Mouse (Mus musculus) hindbrain, embryonic 14.5 days (tissue): Measurements from ENCODE around the gene Wnt11. TPM values are rescaled to one million over a fixed set of nuclear protein-coding genes. Genes with fewer than 3 reads are reported as not detected.

Source experiments
- ATAC-seq: fragments of 200-750 bp; cut with Nextera tagmentation; 2 replicates; pipeline ENCODE4 v1.8.0; 2017; ENCODE audit warnings: moderate number of reproducible peaks, mild to moderate bottlenecking, moderate TSS enrichment, moderate library complexity; ENCODE audit not compliant: low FRiP score
- DNase-seq: peaks from one replicate; pipeline ENCODE4 v3.0.0-alpha.2; 2015; ENCODE audit warnings: low spot score
- H3K27ac ChIP-seq: fragments of 300-500 bp; sonication (generic); 2 replicates; pipeline ENCODE4 v1.5.1; 2014; ENCODE audit warnings: mild to moderate bottlenecking, moderate library complexity
- H3K27me3 ChIP-seq: fragments of 300-500 bp; sonication (generic); 2 replicates; pipeline ENCODE4 v1.6.1; 2014; ENCODE audit warnings: mild to moderate bottlenecking, low read length, mixed read lengths; ENCODE audit not compliant: control insufficient read depth, insufficient read depth
- H3K36me3 ChIP-seq: fragments of 300-500 bp; sonication (generic); replicated peaks from 2 replicates; pipeline ENCODE4 v1.6.1; 2014; ENCODE audit not compliant: control insufficient read depth, insufficient read depth
- H3K4me1 ChIP-seq: fragments of 300-500 bp; sonication (generic); replicated peaks from 2 replicates; pipeline ENCODE4 v1.6.1; 2014; ENCODE audit warnings: antibody characterized with exemption, low read length, mixed read lengths; ENCODE audit not compliant: control insufficient read depth, insufficient read depth
- H3K4me2 ChIP-seq: fragments of 300-500 bp; sonication (generic); replicated peaks from 2 replicates; pipeline ENCODE4 v1.6.1; 2014; ENCODE audit warnings: mild to moderate bottlenecking, moderate library complexity
- H3K4me3 ChIP-seq: fragments of 300-500 bp; sonication (generic); replicated peaks from 2 replicates; pipeline ENCODE4 v1.5.1; 2014; ENCODE audit warnings: mild to moderate bottlenecking, low read length
- H3K9ac ChIP-seq: fragments of 300-500 bp; sonication (generic); 2 replicates; pipeline ENCODE4 v1.6.1; 2014
- H3K9me3 ChIP-seq: fragments of 300-500 bp; sonication (generic); 2 replicates; pipeline ENCODE4 v1.6.1; 2016; ENCODE audit warnings: low read length; ENCODE audit not compliant: control insufficient read depth
- WGBS: fragments of 180-500 bp; shearing (Covaris S2); extraction: QIAGEN DNeasy Blood & Tissue Kit; methylation state at CpG from one replicate; pipeline ENCODE4 v1.1.7; 2014; 5-methylcytosine and 5-hydroxymethylcytosine counted together
- polyA plus RNA-seq: library from polyadenylated mRNA; unstranded; fragments of >200 nt; fragmentation: Nextera tagmentation; extraction: Ambion mirVana; gene quantifications from 2 replicates; pipeline ENCODE4 v1.2.1, GENCODE M21; 2014

Wnt11 gene
- polyA plus RNA-seq, 1 experiment from 2014 or later: 2.3 TPM

- no peak for ATAC-seq
- no peak overlapping the region for H3K27ac ChIP-seq
- no peaks in the 10 kb centered on the region for H3K36me3 ChIP-seq
- no peak for DNase-seq
- H3K4me2 ChIP-seq: no peak overlapping the region
- no peaks in the 10 kb centered on the region for H3K27me3 ChIP-seq
- WGBS: 94% methylated on average over 6 of the region's 6 CpGs
- H3K4me1 ChIP-seq: 0 out of 2 replicates have a peak, but pooled peaks cover 5% of the 10 kb centered on the region
- H3K9ac ChIP-seq: no peak overlapping the region
- H3K4me3 ChIP-seq: no peak overlapping the region
- no peaks in the 10 kb centered on the region for H3K9me3 ChIP-seq
Observed at GRCm38 (mm10) chr7:98853806-98854205, 18.9 kb downstream of the Wnt11 start.

GRCm38 (mm10) chr7:98855388-98855787, 20.5 kb downstream of the Wnt11 start:
- Histone ChIP-seq H3K27ac (no peak overlapping the region), H3K4me2 (no peak overlapping the region), H3K27me3 (no peaks in the 10 kb centered on the region), H3K36me3 (no peaks in the 10 kb centered on the region), H3K9me3 (no peaks in the 10 kb centered on the region), H3K9ac (no peak overlapping the region), H3K4me3 (no peak overlapping the region), H3K4me1 (0 out of 2 replicates have a peak, but pooled peaks cover 5% of the 10 kb centered on the region)
- no peak for DNase-seq
- ATAC-seq: no peak
- 69% methylated on average over 2 of the region's 2 CpGs for WGBS

- WGBS: 18% methylated on average over 3 of the region's 3 CpGs
- Histone ChIP-seq H3K27ac (no peak overlapping the region), H3K9me3 (no peaks in the 10 kb centered on the region), H3K36me3 (no peaks in the 10 kb centered on the region), H3K4me2 (no peak overlapping the region), H3K4me1 (0 out of 2 replicates have a peak, but pooled peaks cover 5% of the 10 kb centered on the region), H3K4me3 (no peak overlapping the region), H3K27me3 (no peaks in the 10 kb centered on the region), H3K9ac (no peak overlapping the region)
- ATAC-seq (no peak), DNase-seq (no peak)
Observed at GRCm38 (mm10) chr7:98856128-98856527, 21.2 kb downstream of the Wnt11 start.

DNA sequence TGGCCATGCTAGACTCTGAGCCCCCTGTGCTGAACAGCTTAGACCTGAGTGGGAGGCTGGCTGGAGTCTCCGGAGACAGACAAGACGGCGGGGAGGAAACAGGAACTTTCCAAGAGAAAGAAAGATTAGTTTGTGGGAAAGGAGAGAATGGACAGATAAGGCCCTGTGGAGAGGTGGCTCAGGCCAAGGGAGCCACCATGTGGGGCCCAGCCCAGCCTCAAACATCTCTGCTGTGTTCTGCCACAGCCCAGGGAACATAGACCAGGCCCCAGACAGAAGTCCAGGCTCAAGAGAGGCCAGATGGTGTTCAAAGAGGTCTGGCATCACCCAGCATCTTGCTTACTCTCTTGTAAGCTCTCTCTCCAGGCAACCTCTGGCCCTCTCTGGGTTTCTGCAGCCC, 22.2 kb downstream of the Wnt11 start:
- Histone ChIP-seq H3K9me3 (no peaks in the 10 kb centered on the region), H3K9ac (no peak overlapping the region), H3K4me3 (no peak overlapping the region), H3K4me2 (no peak overlapping the region), H3K27me3 (no peaks in the 10 kb centered on the region), H3K27ac (no peak overlapping the region), H3K36me3 (no peaks in the 10 kb centered on the region), H3K4me1 (no peaks in the 10 kb centered on the region)
- DNase-seq (no peak), ATAC-seq (no peak)
- 75% methylated on average over 3 of the region's 3 CpGs for WGBS

DNA sequence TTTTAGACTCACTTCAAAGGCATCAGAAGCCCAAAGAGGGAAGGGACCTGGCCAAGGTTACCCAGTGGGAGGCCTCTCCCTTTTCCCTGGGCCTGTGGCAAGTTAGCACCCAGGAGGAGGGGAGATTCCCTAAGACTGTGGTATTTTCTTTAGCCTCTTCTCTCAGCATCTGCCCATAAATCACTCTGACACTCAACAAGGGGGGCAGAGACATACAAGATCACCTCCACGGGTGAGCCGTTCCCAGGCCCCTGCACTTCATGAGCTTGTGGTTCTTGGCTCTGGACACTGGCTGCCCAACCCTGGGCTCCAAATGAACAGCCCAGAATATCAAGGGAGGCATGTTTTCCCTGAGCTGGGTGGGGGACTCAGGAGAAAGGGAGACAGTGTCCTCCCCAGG, 26.1 kb downstream of the Wnt11 start:
- WGBS: 38% methylated on average over 2 of the region's 2 CpGs

DNA sequence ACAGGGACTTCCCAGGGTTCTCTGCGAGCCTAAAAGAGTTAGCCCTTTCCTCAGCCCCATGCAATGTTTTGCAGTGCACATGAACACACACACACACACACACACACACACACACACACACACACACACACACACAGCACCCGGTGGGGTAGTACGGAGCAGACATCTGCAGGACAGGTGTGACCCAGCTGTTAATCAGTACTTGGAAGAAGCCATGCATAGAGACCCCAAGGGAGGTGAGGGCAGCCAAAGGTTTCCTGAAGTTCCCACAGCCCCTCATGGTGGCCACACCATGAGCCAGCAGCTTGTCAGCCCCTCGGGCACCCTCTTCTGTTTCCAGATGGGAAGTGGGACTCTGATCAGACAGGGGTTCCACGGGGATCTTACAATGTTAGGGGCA, 28.1 kb downstream of the Wnt11 start:
- no peak for DNase-seq
- H3K4me3 ChIP-seq: no peak overlapping the region
- H3K9me3 ChIP-seq: no peaks in the 10 kb centered on the region
- H3K36me3 ChIP-seq: no peaks in the 10 kb centered on the region
- H3K9ac ChIP-seq: no peak overlapping the region
- no peak overlapping the region for H3K27ac ChIP-seq
- no peak overlapping the region for H3K4me2 ChIP-seq
- H3K4me1 ChIP-seq: peaks cover 9% of the 10 kb centered on the region; the same call in 1 of the 2 replicates
- WGBS: 79% methylated on average over 5 of the region's 5 CpGs
- no peak for ATAC-seq
- H3K27me3 ChIP-seq: no peaks in the 10 kb centered on the region

More for the DNA sequence above, 26.1 kb downstream of the Wnt11 start:
- H3K36me3 ChIP-seq: no peaks in the 10 kb centered on the region
- H3K4me3 ChIP-seq: no peak overlapping the region
- no peak for ATAC-seq
- H3K4me2 ChIP-seq: no peak overlapping the region
- no peak for DNase-seq
- no peak overlapping the region for H3K27ac ChIP-seq
- H3K4me1 ChIP-seq: no peaks in the 10 kb centered on the region
- no peaks in the 10 kb centered on the region for H3K27me3 ChIP-seq
- no peaks in the 10 kb centered on the region for H3K9me3 ChIP-seq
- no peak overlapping the region for H3K9ac ChIP-seq

DNA sequence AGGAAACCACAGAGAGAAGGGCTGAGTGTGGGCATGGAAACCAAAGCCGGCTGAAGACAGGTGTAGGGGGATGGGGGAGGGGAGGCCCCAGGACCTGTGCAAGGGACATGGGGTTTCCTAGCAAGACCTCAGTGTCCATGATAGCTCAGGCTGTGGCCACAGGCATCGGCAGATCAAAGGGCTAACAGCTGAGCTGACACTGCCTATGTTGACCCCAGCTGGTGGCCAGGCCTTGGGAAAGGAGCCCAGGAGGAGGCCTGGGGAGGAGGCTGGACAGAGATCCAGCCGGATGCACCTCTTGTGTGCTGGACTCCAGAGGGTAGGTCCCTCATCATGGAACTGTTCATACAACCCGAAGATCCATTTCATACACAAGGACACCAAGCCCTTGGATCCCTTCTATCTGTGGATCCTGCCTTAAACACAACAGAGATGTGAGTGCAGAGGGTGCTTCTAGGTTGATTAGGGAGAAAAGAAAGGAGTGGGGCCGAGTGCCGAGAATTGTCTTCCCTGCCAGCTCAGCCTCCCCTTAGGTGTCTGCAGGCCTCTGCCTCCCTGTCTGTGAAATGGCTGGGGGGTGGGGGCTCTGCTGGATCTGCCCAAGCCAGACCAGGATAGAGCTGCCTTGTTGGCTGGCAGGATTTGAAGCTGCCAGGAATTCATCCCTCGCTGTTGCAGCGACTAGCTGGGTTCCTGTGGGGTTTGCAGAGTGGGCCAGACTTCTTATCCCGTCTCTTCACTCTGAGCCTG, 29.2 kb downstream of the Wnt11 start:
- H3K4me3 ChIP-seq: no peak overlapping the region
- no peaks in the 10 kb centered on the region for H3K9me3 ChIP-seq
- H3K4me1 ChIP-seq: peaks cover 9% of the 10 kb centered on the region; the same call in 1 of the 2 replicates
- H3K27ac ChIP-seq: no peak overlapping the region
- ATAC-seq (no peak), DNase-seq (no peak)
- 42% methylated on average over 9 of the region's 9 CpGs for WGBS
- no peaks in the 10 kb centered on the region for H3K36me3 ChIP-seq
- no peaks in the 10 kb centered on the region for H3K27me3 ChIP-seq
- H3K9ac ChIP-seq: no peak overlapping the region
- no peak overlapping the region for H3K4me2 ChIP-seq

DNA sequence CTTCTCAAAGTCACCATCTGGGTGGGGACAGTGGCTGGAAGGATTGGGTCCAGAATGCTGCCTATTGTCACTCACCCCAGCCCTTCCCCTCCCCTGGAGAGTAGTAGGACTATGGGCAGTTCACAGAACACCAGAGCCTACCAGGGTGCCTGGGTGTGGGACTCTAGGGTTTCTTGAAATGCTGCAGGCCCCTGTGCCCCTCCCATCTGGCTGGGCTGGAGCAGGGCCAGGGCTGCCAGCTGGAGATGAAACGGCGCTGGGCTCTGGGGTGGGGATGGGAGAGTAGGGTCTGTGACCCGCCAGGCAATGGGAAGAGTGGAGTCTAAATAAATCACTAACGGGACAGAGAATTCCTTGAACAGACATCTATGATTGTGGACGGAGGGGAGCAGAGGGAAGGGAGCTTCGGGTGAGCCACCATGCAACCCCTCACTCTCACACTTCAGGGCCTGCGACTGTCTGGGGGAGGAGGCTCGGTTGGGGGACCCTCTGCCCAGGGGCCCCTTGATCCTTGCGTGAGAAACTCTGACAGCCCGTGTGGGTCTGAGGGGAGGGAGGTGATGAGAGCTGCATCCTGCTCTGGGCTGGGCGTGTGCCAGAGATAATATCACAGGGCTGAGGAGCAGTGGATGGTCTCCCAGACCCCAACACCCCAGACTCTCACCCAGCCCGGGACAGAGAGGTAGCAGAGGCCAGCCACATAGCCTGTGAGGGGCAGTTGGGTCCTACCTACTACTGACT, 32.3 kb downstream of the Wnt11 start:
- Histone ChIP-seq H3K4me1 (peaks cover 13% of the 10 kb centered on the region; the same call in 1 of the 2 replicates), H3K9ac (no peak overlapping the region), H3K4me2 (no peak overlapping the region), H3K27me3 (no peaks in the 10 kb centered on the region), H3K36me3 (no peaks in the 10 kb centered on the region), H3K4me3 (no peak overlapping the region), H3K27ac (no peak overlapping the region), H3K9me3 (no peaks in the 10 kb centered on the region)
- ATAC-seq: no peak
- no peak for DNase-seq
- 32% methylated on average over 12 of the region's 12 CpGs for WGBS

DNA sequence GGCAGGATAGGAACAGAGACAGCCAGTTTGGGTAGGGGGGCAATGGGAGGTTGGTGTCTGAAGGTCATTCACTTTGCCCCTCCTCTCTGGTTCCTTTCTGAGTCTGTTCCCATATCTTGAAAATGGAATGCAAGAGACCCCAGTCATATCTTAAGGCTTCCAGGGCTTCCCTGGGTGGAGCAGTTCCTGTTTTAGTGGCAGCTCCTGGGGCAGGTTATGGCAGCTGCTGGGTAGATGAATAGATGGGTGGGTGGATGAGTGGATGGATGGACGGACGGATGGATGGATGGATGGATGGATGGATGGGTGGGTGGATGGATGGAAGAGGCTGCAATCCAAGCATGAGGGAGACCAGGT, 32.9 kb downstream of the Wnt11 start:
- no peak overlapping the region for H3K9ac ChIP-seq
- no peaks in the 10 kb centered on the region for H3K9me3 ChIP-seq
- no peak overlapping the region for H3K4me2 ChIP-seq
- H3K4me1 ChIP-seq: peaks cover 13% of the 10 kb centered on the region; the same call in 1 of the 2 replicates
- H3K27me3 ChIP-seq: no peaks in the 10 kb centered on the region
- H3K27ac ChIP-seq: no peak overlapping the region
- no peak overlapping the region for H3K4me3 ChIP-seq
- DNase-seq (no peak), ATAC-seq (no peak)
- 75% methylated on average over 2 of the region's 2 CpGs for WGBS
- no peaks in the 10 kb centered on the region for H3K36me3 ChIP-seq
